Mouse (Mus musculus): ENCODE data around the gene Cdk4.

- TF ChIP-seq CTCF (IDR thresholded peaks at IDR 0.05; ENCODE audit: low read depth, low read length): no peak
- TF ChIP-seq POLR2A (IDR thresholded peaks at IDR 0.05; ENCODE audit: borderline replicate concordance, low read depth, low read length): no peak
These were observed 12.7 kb downstream of the Cdk4 start for GRCm38 (mm10) chr10:127076082-127076481.
